Mouse (Mus musculus): ENCODE results near the gene Acvr1. TPM values are rescaled to one million over a fixed set of nuclear protein-coding genes. Genes with fewer than 3 reads are reported as not detected.
A peak's percentile ranks its signal among the peaks of the same experiment; 100 is the strongest.

The Acvr1 gene
- total RNA-seq, 2 experiments from 2014 or later, result 35.3 to 36.0 TPM

DNA sequence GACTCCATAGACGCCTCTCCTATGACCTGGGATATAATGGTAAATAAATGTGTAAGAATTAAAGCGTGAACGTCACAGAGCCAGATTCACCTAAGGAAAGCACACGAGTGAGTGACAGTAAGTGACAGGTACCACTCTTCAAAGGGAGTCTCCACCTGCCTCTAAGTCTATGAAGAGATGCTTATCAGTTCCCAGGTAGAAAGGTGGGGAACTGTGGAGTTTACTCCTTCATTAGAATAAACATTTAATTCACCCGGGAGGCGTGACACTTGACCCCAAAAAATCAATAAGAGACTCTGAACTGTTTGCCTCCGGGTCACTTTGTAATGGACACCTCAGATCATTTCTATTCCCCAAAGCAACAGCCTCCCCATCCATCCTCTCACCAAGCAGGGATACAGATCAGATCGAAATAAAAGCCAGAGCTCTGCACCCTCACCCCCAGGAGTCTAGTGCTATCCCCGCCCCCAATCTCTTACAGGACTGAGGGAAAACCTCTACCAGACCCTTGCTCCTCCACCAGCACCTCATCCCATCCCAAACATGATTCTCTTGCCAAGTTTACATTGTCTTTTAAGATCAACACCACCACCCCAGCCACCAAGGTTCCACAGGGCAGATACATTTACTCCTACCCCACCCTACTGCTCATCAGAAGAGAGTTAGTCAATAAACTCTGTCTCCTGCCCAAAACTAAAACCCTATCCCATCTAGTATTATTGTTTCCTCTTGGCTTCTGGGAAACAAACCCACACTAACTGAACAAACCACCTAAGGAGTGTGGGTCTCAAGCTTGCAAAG is 9.7 kb downstream of the Acvr1 start:
- DNase-seq, result no peak

DNA sequence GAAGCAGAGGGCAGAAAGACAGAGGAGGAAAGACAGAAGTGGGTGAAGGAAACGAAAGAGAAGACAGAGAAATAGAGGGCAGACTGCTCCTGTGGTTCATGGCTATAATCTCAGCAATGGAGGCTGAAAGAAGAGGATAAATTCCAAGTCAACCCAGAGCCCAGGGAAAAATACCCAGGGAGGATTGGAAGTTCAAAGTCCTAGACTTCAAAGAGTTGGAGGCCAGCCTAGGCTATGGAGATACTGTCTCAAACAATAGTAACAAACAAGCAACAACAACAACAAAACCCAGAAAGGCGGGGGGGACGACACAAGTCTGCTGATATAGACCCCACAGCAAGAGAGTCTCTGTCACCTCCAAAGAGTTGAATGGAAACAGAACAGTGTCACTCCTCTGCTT is 14.7 kb downstream of the Acvr1 start:
- no peak for DNase-seq

DNA sequence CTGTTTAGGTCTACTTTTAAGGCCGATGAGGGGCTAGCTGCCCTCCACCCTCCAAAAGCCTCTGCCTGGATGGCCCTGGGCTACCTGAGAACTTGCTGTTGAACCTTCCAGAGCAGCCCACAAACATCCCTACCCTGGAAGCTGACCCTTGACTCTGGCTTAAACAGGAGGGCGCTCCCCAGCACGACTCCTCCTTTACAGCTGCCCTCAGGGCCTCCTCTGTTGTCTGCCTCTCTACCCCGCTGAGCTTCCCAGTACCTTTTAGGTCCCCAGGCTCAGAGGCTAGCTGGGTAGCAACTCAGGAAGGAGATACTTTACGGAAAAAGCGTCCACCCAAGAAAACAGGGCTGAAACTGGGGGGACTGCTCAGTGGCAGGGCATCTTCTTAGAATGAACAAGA is 15.1 kb downstream of the Acvr1 start:
- no peak for DNase-seq

DNA sequence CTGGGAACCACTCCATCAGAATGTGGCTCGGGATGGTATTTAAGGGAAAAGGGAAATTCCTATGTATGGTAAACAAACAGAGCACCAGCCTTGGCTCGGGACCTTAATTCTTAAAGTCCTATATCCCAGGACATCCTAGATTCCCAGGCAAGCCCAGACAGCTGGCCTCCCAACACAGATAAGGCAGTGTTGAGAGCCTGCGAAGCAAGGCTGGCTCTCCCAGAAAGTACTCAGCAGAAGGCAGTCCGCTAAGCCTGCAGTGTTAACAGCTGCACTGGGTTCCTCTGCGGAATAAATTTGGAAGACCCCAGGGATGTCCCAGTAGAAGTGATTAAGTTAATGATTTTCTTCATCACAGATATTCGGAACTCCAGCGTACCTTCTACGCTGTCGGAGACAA is 16.5 kb downstream of the Acvr1 start:
- no peak for DNase-seq

DNA sequence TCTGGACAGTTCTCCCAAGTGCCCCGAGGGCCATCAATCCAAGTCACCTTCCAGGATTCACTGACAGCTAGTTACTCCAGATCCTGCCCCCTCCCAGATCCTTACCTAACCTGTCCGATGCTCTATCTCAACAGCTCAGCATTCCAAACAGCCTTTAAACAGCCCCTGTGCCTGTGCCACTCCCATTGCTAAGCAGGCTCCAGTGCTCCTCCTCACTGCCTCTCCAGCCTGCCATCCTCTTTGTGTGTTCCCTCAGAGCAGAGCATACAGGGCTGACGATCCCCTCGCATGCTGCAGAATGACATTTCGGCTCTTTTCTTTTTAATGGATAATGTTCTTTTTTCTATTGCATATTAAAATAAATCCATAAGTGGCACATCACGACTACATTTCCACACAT is 17.0 kb downstream of the Acvr1 start:
- no peak for DNase-seq

DNA sequence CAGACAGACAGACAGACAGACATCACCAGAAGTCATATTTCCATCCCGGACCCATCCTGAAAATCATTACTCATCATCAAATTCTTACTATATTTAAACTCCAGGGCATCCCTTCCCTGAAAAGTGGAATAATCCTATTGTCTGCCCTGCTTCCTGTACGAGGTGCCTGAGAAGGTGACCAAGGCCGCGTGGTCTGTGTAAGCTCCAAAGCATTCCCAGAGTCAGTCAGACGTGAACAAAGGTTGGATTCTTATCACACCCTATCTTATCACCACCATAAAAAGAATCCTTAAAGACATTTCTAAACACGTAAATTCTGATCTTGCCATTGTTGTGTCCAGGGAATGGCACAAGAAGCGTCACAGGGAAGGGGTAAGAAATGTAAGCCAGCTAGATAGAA is 18.0 kb downstream of the Acvr1 start:
- no peak for DNase-seq

DNA sequence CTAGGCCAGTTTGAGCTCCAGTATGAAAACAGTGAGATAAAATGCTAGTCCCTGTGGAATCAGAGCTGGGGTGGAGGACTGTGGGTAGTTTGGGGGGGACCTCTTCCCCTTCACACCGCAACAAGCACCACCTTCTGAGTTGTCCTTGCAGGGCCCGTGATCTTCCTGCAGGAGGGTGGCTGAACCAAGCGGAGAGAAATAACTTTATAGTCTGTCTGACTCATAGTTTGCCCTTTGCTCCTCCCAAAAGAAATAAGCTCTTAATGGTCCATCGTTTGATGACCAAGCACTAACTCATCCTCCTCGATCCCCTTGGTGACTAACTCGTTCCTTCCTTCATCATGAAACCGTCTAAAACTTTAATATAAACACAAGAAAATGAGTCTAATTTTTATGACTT is 20.7 kb downstream of the Acvr1 start:
- DNase-seq, result no peak

DNA sequence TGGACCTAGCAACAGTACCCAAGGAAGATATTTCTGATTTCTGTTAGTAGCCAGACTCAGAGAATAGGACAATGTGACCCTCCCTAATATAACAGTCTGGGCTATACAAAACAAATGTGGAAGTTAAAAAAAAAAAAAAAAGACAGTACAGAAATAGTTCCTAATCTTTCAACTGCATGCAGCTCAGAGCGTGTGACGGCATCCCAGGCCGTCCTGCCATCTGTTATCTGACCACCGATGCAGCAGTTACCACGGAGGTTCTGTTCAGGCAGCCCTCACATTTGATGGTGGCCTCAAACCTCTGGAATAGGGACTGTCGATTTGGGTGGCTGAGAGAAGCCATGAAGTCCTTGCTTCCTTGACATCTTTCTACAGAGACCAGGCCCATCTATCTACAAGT is 22.6 kb downstream of the Acvr1 start:
- DNase-seq, result no peak

DNA sequence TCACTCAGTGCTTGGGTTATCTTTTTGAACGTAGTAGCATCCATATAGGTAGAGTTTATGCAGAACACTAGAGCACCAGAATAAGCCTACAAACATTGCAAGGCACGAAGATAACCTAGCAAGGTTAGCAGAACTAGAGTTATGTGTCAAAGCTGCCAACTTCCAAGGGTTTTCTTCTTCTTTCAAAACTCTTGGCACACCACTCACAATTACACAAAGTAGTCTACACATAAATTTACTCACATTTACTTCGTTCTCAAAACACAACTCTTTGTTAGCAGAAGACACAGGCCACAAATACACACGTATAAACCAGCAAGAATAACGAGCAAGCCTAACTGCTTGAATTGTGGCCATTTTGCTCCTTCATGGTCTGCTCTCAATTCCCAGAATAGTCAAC is 23.7 kb downstream of the Acvr1 start:
- no peak for DNase-seq

DNA sequence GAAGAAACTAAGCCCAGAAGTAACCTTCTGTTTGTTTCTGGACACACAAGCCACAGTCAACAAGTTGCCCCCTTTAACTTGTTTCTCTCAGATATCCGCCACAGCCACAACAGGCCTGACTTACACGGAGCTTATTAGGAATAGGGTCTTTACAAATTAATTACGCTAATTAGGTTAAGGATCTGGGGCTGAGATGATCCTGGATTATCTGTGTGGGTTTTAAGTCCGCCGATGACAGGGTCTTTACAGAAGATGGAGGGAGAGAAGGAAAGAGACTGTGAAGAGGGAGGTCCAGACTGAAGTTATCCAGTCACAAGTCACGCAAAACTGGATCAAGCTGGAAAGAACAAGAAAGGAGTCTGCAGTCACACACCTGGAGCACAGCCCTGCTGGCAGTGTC is 28.8 kb downstream of the Acvr1 start:
- DNase-seq, result no peak

DNA sequence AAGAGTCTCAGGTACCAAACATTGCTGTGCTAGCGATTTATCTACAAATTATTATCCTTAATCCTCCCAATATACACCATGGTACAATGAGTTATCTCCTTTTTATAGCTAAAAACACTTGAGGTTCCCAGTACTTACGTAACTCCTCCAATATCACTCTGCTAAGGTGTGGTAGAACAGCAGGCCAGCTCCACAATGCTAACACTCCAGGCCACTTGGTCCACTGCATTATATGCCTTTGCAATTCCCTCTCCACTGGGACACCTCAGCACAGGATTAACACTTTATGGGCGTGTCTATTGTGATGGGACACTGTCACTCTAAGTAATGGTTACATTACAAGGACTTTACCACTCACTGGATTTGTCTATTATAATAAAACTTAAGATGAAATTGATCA is 30.2 kb downstream of the Acvr1 start:
- DNase-seq, result no peak

DNA sequence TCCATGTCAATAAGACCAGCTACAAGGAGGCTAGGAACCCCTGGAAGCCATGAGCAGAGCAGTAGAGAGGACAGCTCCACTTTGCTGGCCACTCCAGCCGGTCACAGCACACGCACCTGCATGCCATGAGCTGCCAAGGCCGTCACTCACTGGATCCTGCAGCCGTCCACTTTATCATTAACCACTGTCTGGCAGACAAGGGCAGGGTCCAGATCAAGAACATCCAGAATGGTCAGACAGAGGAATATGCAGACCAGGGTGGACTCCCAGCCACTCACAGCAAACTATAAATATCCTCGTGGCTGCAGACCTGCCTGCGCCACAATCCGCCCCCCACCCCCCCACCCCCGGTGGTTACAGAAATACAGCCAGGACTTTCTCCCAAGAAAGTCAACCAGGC is 31.7 kb downstream of the Acvr1 start:
- DNase-seq, result no peak

DNA sequence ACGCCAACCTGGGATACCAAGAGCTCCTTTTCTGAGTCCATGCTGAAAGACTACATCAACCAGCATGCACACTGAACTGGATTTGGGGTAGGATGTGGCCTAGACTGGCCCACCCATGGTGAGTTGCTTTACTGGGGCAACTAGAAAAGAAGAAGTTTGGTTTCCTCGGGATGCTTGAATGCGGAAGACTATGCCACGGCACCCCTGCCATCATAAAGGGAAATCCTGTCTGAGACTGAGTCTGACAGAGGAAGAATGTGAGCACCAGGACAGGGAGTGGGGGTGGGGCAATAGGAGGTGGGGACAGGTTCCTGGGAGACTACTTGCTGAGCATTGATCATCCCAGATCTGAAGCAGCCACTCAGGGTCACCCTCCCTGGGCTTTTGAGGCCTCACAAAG is 32.6 kb downstream of the Acvr1 start:
- DNase-seq, result no peak

DNA sequence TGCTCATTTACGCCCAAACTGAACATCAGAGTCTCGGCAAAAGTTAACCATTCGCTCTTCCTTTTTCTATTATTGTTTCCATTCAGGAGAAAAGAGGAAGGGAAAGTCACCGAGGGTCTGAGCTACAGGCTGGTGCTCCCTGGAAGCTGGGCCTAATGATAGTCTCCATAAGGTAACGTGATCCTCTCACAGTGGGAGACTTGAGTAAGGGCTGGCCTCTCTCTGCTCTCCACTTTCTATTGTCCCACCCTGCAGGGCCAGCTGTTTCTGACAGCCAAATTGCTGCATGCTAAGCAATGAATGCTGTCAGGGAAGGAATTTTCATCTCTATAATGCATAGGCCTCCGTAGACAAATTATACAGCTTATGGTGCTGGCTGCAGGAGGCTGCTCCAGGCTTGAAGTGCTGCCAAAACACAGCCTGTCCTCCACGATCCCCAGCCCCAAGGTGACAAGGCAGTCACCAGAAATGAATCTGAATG is 33.4 kb downstream of the Acvr1 start:
- DNase-seq, result peak; percentile 37

DNA sequence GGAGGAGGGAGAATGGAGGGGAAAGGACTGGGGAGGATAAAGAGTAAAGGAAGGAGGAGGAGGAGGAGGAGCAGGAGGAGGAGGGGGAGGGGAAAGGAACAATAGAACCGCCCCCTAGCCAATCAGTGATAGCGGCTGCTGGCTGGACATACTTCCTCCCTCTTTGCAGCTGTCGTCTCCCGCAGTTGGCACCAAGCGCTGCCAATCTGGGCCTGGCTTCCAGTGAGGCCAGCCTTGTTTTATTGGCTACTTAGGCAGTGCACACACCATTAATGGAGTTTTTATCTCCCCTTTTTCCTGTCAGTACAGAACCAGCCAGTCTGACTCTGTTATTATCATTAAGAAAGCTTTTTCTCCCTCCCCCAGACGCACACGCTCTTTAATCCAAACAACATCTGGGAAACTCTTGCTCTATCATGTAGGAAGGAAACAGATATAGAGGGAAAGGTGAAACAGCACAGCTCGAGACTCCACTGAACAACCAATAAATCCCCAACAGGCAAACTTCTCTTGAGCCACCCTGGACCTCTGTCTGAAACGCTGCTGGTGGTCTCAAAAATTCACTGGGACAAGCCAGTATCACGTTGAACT is 34.6 kb downstream of the Acvr1 start:
- peak; percentile 88 for DNase-seq

DNA sequence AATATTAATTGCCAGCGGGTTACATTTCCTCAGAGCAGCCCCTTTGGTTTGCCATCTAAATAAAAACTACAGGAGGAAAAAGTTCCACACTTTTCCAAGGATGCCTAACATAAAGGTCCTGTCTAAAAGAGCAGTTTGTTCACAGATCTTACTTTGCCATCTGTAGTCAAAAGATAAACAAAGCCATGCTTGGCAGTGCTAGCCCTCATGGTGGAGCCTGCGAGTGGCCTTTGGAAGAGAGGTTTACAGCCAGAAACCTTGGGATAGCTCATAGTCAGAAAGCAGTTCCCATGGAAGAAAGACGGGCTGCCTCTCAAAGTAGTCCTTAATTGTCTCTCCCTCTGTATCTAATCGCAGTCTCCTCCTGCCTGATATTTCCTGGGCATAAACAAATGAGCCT is 36.4 kb downstream of the Acvr1 start:
- DNase-seq, result no peak

DNA sequence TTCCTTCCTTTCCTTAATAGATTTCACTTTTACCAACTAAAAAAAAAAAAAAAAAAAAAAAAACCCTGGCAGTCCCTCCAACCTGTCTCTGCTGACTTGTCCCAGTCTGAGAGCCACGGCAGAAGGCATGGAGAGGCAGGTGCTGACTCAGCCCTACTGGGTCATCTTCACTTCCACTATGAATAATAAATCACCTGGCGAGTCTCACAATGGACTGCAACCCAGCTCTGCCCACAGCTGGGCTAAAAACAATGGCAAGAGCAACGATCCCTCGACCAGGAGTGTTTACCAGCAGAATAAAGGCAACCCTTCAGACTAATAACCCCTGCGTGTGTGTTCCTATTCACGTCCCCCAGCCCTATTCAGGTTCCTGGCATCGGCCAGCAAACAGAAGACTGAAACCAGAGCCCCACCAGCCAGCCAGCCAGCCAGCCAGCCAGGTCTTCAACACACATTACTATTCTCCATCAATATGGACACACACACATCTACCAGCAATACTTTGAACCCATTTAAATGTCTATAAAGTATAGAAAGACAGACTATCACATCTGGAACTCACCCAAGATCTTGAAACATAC is 37.0 kb downstream of the Acvr1 start:
- no peak for DNase-seq

DNA sequence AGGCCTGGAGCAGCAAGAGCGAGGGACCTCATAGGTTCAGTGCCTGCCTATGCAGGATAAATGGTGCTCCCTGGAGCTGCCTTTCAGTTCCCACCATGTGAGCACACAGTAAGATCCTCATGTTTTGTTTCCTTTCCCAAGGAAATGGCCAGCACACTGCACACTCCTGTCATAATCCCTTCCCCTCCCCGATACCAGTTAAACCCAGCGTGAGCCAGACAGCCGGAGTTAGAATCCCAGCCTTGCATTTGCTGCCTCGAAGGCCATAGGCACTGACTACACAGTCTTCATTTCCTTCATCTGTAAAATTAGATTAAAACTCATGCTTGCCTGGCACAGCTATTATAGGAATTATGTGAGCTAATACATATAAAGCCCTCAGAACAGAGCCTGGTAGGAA is 37.6 kb downstream of the Acvr1 start:
- no peak for DNase-seq

DNA sequence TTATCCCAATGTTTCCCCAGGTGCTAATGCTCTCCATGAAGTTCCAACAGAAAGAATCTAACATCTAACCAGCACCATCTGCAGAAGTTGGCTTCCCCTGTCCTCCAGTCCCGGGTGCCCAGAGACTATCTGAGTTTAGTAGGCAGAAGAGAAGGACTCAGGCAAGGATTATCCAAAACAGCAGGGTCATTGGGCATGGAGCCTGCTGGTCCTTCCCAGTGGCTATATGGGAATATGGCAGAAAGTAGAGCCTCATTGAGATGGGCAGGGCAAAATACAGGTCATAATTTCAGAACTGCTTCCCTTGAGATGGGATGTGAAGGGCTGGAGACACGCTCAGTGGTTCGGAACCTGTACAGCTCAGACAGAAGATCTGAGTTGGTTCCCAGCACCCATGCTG is 39.2 kb downstream of the Acvr1 start:
- no peak for DNase-seq

DNA sequence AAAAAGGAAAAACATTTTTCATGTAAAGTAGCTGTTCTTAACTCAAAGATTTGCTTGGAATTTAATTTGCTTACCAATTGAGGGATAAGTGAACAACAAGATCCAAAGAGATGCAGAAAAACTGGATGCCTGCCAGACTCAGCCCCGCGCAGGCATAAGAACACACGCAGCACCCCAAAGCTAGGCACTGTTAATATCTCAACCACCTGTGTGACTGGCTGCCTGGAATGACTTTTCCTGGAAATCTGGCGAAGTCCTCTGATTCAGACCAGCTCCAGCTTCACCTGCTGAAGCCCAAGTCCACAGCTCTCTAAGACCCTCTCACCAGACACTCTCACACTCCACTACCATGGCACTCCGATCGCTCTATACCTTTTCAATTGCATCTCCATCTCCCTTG is 42.6 kb downstream of the Acvr1 start:
- no peak for DNase-seq

DNA sequence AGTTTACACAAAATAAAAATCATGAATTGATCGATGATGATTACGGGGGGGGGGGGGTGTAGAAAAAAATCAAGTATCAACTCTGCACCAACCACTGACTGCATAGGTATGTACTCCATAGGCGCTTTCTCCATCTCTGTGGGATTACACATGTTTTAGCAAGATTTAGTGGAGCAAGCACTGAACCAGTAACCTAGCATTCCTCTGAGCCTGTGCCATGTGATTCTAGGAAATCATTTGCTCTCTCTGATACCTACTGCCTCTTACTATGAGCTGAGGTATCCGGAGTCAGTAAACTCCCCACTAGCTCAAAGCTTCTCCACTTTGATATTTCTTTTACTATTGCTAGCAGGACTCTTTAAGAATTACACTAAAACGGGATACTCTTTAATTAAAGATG is 43.1 kb downstream of the Acvr1 start:
- no peak for DNase-seq

DNA sequence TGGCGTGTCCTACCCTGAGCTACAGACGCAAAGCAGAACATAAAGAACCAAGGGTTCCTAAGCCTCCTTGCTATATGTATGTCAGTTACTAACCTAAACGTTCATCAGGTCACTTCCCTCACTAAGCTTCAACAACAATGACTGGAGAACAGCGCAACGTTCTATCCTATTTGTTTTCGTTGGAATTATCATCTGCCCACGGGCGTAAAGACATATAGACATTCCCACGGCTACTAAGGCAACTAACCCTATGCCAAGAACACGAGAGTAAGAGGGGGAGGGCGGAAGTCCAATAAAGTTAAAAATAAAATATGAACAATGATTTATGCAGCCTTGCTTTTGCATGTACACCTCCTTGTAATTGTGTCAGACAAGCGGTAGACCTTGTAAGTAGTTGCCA is 43.9 kb downstream of the Acvr1 start:
- DNase-seq, result no peak

DNA sequence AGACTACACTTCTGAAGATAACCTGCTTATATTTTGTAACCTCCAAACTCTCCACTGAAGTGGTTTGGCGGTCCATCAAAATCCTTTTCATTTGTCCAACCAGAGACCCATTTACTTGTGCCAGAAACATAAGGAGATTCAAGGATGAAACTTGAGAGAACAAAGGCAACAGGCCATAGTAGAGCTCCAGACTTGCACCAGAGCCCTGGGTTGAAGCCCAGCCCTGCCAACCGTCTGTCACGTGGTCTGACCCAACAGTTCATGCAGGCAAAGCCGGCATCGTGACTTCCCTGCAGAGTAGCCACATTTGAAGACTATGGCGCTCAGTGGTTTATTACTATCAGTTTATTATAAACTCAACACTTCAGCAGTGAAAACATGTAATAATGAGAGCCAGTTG is 45.3 kb downstream of the Acvr1 start:
- no peak for DNase-seq

DNA sequence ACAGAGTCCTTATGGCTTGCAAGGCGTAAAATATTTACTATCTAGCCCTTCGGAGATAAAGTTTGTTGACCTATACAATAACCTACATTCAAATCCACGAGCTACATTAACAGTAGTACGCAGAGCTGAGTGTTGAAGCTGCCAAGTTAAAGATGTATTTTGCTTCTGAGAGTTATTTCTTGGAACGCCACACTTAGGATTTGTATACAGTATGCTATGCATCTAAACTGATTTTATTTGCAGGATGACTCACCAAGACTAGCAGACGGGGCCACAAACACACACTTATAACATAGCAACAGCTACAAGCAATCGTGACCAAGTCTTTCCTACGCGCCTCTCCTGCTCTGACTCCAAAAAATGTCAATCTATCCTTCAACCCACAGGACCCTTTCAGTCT is 46.2 kb downstream of the Acvr1 start:
- DNase-seq, result no peak
